Mouse (Mus musculus): ENCODE results near the gene Hist1h1c. TPM values are rescaled to one million over a fixed set of nuclear protein-coding genes. Genes with fewer than 3 reads are reported as not detected.
"Not testable (repeated sequence)": the region's sequence is repeated elsewhere in the genome, so short reads cannot be mapped to it uniquely, and the experiment has no call there.

The Hist1h1c gene
- total RNA-seq (2021) = 100 to 1,000 TPM; 361 to 459 TPM
- long read RNA-seq, experiment 1, transcript Hist1h1c-201 (1 exons, 1,560 nt) = major isoform, 57 of 57 reads
- long read RNA-seq, experiment 1, partial matches to known transcripts = 0 of 57 reads
- long read RNA-seq, experiment 1, other reads (novel, unspliced or antisense) = 0 of 57 reads
- long read RNA-seq, experiment 2, transcript Hist1h1c-201 (1 exons, 1,560 nt) = major isoform, 85 of 85 reads
- long read RNA-seq, experiment 2, partial matches to known transcripts = 0 of 85 reads
- long read RNA-seq, experiment 2, other reads (novel, unspliced or antisense) = 0 of 85 reads

- peak; percentile 87 for DNase-seq
Measured at GRCm38 (mm10) chr13:23738677-23739068, at the start of gene Hist1h1c. Gene Hist1h1c, plus strand, starts transcription at chr13:23738808.

GRCm38 (mm10) chr13:23688956-23689355 is 49.7 kb upstream of the Hist1h1c start:
- DNase-seq = no peak

- DNase-seq = no peak
Measured at GRCm38 (mm10) chr13:23689459-23689858, 49.1 kb upstream of the Hist1h1c start.

GRCm38 (mm10) chr13:23693856-23694440 is 44.7 kb upstream of the Hist1h1c start:
- no peak for DNase-seq

- DNase-seq = no peak
Measured at GRCm38 (mm10) chr13:23694956-23695355, 43.7 kb upstream of the Hist1h1c start.

- no peak for DNase-seq
Measured at GRCm38 (mm10) chr13:23695514-23695913, 43.1 kb upstream of the Hist1h1c start, which contains the start of gene Hist1h1t. Gene Hist1h1t, plus strand, starts transcription at chr13:23695814.

GRCm38 (mm10) chr13:23696061-23696474 is 42.5 kb upstream of the Hist1h1c start:
- no peak for DNase-seq

GRCm38 (mm10) chr13:23697491-23698299 is 40.9 kb upstream of the Hist1h1c start:
- no peak for DNase-seq

GRCm38 (mm10) chr13:23698300-23698693 is 40.3 kb upstream of the Hist1h1c start, which contains the start of gene Hist1h4c:
Gene Hist1h4c, minus strand, starts transcription at chr13:23698454.
- DNase-seq = peak; percentile 93

- no peak for DNase-seq
Measured at GRCm38 (mm10) chr13:23698996-23699395, 39.6 kb upstream of the Hist1h1c start.

- no peak for DNase-seq
Measured at GRCm38 (mm10) chr13:23699767-23700166, 38.8 kb upstream of the Hist1h1c start.

- peak; percentile 49 for DNase-seq
Measured at GRCm38 (mm10) chr13:23700786-23701520, 37.7 kb upstream of the Hist1h1c start.

GRCm38 (mm10) chr13:23702220-23702619 is 36.4 kb upstream of the Hist1h1c start:
- DNase-seq = no peak

- DNase-seq = not testable (repeated sequence)
Measured at GRCm38 (mm10) chr13:23702801-23703200, 35.8 kb upstream of the Hist1h1c start.

- DNase-seq = no peak
Measured at GRCm38 (mm10) chr13:23705751-23706356, 32.8 kb upstream of the Hist1h1c start.

- DNase-seq = no peak
Measured at GRCm38 (mm10) chr13:23706771-23707170, 31.8 kb upstream of the Hist1h1c start.

GRCm38 (mm10) chr13:23708041-23708440 is 30.6 kb upstream of the Hist1h1c start:
- DNase-seq = no peak

GRCm38 (mm10) chr13:23708654-23709053 is 30.0 kb upstream of the Hist1h1c start:
- DNase-seq = no peak

- no peak for DNase-seq
Measured at GRCm38 (mm10) chr13:23709714-23710373, 28.8 kb upstream of the Hist1h1c start.

- peak; percentile 42 for DNase-seq
Measured at GRCm38 (mm10) chr13:23710374-23711089, 28.1 kb upstream of the Hist1h1c start, which contains the start of gene Hfe. Gene Hfe, minus strand, starts transcription at chr13:23710854.
